Mouse (Mus musculus) kidney, adult 18-20 months (tissue): ENCODE results near the gene Itga3.

Source experiments
- DNase-seq: peaks from one replicate; pipeline ENCODE4 v3.0.0; 2021

The Itga3 gene

DNA sequence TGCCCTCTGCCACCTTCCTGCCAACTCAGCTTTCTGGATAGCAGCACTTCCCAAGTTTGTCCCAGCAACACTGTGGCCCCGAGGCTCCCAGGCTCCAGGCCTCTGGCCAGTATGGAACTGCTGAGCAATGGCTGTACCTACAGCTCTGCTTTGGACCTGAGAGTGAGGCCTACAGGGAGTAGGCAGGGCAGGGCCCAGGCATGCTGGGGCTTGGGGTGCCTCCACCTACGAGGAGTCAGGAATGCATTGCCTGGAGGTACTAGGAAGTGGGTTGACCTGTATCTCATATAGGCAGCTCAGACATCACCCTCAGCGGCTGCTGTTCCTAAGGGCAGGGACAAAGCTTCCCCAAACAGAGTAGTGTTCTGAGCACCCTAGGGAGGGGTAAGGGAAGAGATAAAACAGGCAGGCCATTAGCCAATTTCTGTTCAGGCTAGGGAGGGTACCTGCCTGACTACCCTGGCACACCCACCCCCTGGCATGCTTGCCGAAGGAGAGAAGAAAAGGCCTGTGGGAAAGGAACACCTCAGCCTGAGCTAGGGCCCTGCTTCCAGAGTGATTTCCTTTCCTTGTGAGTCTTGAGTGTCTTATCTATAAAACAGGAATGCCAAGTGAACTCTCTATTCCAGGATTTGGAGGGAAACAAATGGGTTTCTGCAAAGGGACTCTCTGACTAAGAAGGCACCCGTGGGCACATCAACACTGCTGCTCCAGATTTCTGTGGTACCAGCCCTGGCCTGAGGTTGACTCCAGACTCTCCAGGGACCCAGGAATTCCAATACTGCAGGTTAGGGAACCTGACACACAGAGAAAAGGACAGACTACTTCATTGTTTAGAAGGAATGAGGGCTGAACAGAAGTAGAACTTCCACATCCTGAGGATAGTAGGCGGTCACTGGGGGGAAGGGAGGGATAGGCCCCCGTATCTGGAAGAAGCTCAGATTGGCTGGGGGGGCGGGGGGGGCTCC lies 6.2 kb downstream of the Itga3 start:
- no peak for DNase-seq

DNA sequence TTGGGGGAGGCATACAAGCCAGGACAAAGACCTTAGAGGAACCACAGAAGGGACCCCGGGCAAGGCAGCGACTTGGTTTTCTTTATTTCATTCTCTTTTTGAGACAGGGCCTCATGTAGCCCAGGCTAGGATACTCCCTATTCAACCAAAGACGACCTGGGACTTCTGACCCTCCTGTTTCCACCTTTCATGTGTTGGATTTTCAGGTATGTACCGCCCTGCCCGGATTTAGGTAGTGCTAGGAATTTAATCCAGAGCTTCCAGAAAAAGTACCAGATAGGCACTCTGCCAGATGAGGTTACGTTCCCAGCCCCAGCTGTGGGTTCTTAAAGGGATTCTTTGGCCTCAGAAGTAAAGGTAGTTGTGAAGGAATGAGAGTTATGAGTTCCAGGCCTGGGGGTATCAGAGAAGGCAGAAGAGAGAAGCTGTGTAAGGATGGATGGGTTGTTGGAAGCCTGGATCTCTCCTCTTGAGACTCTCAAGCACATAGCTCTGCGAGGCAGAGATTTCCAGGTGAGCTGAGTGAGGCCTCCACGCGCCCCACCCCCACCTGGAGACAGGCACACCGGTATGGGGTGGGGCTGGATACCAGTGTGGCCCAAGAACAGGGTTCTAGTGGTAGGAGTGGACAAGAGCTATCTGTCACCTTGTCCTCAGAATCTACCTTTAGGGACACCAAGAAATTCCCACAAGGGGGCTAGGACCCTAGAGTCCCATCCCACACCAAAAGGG lies 7.2 kb downstream of the Itga3 start:
- no peak for DNase-seq

DNA sequence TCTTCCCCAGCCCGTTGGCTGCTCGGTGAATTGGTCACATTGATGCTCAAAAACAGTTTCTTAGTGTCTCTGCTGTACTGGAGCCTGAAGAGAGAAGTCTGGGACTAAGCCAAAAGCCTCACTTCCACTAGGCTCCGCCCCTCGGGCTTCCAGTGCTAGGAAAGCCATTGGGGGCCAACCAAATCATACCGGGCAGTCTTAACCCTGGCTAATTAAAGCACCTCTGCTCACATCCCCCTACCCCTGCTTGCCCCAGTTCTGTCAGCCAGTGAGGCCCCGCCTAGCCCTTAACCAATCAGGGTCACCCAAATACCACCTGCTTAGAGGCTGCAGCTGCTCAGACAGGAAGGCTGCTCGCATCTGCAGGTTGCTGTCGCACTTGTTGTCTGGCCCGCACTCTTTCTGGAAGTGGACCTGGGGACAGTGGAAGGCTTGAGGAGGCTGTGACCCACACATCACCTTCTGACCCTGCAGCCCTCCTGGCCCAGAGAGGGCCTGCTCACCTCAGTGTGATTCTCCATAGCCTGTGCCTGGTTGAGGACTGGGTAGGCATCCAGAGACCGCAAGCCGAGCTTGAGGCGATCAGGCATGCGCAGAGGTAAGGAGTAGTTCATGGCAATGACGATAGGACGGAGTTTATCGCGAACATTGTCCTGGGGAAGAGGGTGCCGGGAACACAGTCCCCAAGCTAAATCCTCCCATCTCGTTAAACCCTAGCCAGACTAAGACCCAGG lies 19.7 kb downstream of the Itga3 start:
- no peak for DNase-seq

DNA sequence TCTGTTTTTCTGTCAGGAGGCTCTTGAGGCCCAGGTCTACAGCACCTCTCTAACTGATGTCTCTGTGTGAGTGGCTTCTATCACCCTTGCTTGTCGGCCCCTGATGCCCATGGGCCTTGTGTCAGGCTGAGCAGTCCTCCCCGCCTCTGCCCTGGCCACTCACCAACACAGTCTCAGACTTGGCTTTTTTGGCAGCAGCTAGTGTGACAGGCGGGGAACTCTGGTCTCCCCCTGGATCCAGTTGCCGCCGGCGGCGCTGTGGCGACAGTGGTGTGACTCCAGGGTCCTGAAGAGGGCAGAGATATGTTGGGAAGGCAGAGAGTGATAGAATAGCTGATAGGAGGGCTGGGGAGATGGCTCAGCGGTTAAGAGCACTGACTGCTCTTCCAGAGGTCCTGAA lies 23.5 kb downstream of the Itga3 start:
- DNase-seq: no peak

DNA sequence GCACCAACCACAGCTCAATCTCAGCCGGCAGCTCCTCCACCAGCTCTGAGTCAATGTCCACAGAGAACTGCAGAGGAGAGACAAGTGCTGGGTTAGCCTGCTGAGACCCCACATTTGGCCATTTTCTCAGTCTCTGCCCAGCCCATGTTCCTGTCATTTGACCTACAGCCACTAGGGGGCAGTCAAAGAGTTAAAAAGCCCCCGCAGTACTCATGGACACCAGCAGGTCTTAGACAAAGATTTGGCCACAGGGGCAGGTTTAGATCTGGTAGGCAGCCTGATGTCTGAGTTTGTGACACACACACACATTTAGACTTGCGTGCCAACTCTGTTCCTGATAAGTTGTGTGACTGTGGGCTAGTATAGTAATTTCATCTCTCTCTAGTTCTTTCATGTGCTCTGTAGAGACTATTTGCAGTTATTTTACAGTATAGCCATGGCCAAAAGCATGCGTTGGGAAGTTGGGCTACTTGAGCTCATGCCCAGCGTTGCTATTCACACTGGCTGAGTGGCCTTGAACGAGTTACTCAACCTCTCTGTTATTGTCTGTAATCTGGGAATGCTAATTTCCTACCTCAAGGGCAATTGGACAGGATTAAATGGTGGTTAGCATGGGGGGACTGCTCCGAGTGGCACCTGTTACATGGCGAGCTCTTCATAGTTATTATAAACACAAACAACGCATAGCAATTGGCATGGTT lies 29.5 kb downstream of the Itga3 start:
- DNase-seq: peak; percentile 62

DNA sequence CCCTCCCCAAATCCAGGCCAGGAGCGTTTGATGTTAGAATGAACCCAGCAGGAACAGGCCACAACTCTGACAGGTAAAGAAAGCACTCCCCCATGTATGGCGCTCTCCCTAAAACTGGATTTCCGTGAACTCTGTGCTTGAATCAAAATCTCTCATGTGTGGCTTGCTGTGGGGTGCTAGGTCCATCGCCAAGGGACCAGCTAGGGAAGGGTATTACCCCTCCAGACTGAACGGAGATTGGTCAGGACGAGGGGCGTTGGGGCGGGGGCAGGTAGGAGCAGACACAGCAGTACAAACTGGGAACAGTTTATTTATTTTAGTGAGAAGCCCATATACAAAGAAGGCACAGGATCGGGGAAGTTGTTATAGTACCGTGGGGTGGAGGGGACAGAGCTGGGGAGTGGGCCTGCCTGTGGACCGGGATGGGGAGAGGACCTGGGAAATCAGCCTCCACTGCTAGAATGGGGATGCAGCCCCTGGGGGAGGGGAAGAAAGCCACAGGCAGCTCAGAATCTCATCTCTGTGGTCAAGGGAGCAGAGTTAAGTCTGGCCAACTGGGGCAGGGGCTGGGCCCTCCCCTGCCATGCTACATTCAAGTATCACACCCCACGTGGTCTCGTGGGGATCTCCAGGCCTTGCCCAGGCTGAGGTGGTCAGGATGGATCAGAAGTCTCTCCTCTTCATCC lies 32.3 kb downstream of the Itga3 start:
- DNase-seq: no peak

DNA sequence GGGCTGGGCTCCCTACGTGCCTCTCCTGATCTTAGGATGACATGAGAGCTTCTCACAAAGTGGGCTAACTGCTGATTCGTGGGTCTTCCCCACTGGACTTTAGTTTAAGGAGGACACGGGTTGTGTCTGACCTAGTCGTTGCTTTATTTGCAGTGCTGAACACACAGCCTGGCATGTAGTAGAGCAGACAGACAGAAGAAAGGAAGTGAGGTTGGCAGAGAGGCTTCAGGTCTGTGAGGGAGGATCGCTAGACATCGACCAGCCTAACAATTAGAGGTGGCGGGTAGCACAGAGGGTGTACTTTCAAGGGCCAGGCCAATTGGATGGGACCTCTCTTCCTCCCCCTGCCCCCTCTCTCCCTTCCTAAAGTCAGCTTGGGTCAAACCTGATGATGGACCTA lies 33.0 kb downstream of the Itga3 start:
- DNase-seq: no peak

DNA sequence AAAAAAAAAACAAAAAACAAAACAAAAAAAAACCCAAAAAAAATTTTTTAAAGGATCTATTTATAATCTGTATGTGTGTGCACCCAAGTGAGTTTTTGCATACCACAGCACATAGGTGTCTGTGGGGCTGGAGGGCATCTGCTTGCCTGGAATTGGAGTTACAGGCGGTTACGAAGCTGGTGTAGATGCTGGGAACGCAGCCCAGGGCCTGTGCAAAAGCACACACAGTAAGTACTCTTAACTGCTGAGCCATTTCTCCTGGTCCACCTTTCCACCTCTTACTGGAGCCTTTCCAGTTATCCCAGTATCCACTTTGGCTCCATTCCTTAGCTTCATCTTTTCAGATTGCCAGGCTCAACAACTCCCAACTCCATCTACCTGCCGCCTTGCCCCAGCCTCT lies 33.5 kb downstream of the Itga3 start:
- no peak for DNase-seq

DNA sequence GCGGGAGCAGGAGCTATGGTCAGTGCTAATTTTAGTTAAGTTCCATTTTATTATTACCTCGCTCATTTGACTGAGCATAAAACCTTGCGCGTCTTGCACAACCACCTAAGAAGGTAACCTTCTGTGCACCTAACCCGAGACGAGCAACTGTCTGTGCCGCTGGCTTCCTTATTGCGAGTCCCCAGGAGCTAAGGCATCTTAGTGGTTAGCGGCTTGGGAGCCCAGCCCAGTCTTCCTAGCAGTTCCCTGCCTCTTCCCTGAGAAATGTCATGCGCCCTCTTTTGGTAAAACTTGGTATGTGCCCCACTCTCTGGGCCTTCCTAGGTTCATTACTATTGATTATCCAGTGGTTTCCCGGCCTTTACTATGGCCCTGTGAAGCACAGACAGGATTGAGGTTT lies 34.5 kb downstream of the Itga3 start:
- DNase-seq: peak; percentile 88

DNA sequence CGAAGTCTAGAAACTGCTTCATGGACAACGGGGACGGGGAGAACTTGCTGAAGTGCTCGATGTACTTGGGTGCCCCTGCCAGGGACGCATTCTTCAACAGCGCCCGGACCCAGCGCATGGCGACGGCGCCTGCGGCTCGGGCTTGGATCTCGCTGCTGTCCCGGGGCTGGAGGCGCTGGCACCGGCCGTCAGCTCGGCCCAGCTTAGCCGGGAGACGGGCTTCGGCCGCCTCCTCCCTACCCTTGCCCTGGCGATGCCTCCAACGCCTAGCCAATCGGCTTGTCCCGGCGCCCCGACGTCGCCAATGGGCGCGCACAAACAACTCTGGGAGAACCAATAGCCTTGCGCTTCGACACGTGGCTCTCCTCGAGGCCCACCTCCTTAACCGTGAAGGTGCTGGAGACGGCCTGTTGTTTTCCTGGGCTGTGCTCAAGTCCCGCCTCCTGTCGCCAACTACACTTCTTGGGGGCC lies 35.4 kb downstream of the Itga3 start, which contains the start of gene Pdk2:
Gene Pdk2, minus strand, starts transcription at position 216 of the 471 bp plus-strand sequence.
- DNase-seq: peak; percentile 95

DNA sequence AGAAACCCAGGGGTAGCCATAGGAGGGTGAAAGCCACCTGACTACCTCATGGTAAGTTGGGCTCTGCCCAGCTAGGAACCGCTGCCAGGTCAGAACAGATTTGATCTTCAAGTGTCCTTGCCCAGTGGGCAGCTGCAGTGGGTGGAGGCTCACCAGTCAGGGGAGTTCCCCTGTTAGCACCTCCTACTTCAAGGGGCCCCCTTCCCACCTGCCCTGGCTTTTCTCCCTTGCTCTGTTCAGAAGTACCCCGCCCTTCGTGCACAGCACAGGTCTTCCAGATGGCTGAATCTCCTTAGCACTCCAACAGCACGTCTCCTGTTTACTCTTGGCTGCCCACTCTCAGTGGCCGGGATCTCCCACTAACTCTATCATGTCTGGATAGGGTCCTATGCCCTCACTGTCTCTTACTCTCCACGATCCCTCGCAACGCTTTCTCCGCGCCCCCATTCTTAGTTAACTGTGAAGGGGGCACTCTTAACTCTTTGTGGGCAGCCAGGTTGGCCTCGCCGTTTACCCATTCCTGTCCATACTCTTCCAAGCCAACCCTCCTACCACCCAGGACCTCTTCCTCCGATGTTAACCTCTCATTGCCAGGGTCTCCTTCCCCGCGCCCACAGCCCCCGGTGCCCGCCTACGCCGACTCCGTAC lies 36.0 kb downstream of the Itga3 start:
- DNase-seq: peak; percentile 91

DNA sequence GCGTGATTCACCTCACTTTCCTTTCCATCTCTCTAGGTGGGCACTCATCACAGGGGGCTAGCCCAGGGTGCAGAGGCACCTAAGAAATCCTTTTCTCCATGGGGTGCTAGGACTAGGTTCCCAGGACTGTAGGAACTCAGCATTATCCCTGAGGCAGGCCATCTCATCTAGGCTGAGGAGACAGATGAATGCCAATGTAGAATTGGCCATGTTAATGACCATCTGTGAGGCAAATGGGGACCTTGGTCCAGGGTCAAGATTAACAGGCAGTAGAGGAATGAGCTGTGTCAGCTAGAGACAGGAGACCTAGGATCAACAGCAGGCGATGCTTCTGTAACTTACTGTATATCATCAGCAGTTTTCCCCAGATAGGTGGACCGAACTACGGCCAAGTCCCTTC lies 36.8 kb downstream of the Itga3 start:
- peak; percentile 53 for DNase-seq

DNA sequence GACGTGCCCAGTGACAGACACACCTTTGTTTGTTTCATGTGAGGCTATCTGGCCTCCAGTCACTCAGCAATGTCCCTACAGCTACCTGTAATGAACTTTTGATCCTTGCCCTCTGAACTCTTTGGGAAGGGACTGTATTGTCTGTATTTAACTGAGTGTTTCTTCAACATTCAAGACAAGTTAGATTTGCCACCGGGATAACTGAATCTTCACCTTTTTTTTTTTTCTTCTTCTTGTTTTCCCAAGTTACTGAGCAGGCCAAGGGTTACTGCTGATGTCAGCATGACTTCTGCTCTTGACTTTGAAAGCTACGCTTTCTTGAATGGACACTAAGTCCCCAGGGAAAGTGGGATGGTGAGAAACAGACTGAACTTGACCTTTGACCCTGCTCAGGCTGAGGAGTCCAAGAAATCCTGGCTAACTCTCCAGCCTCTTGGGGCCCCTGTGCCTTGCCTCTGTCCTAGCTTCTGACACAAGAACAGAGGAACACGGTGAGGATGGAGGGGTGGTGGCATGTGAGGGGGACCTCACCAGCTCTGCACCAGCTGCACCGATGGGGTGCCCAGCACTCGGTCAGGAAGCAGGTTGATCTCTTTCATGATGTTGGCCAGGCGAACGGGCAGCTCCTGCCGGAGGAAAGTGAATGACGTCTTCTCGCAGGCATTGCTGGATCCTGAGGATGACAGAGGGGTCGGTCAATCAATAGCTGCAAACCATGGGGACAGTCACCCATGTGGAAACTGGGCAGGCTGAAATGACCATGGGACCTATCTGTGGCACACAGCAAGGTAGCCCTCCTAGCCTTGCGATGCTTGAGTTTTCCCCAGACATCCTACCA lies 37.6 kb downstream of the Itga3 start:
- peak; percentile 67 for DNase-seq

DNA sequence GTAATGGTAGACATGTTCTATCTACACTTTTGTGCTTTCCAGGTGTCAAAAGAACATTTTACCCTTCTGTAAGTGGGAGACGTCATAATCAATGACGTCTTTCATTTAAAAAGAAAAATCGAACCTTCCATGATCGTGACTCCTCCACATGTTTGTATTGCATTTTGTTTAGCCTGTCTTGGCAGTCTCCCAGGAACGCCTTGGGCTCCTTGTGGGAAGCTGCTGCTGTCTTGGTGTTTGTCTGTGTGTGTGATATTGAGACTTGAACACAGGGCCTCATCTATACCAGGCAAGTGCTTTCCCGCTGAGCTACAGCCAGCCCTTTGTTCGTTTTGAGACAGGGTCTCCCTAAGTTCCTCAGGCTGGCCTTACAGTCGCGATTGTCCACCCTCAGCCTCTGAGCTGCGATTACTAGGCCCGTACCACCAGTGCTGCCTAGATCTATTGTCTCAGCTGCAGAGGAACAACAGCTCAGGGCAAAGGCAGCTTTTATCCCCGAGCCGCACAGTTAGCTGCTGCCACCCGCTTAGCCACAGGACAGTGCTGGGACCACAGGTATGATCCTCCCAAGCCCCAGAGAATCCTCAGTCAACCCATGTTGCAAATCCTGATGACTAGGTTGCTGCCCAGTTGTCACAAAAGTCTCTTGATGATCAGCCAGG lies 38.3 kb downstream of the Itga3 start:
- peak; percentile 46 for DNase-seq

DNA sequence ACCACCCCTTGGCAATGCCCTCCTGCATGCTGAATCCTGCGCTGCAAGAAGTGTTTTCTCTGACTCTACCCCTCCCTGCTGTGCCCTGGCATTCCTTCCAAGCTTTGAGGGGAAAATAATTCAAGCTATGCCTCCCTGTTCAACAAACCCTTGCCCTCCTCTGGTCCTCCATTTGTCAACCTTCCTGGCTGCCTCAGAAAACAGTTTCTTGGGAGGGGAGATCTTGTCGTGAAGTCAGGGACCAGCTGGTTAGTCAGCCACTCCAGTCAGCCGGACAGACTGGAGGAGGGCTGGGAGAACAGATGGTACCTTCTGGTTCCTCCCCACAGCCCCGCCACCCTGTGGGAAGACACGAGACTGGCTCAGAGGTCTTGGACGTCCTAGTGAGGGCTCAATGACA lies 39.3 kb downstream of the Itga3 start:
- no peak for DNase-seq

DNA sequence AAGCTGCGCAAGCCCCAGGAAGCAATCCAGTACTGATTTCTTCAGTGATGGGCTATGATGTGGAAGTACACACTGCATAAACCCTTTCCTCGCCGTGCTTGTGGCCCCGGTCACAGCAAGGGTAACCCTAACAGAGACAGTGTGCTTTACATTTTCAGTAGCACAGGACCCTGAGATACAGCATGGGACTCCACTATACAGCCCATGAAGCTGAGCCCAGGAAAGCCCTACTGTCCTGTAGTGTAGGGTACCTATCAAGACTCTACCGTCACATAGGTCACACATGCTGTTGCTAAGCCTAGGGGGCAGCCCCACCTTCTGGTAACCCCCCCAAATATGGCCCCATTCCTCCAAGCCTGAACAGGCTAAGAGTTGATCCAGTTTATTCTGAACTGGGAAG lies 40.1 kb downstream of the Itga3 start:
- no peak for DNase-seq

DNA sequence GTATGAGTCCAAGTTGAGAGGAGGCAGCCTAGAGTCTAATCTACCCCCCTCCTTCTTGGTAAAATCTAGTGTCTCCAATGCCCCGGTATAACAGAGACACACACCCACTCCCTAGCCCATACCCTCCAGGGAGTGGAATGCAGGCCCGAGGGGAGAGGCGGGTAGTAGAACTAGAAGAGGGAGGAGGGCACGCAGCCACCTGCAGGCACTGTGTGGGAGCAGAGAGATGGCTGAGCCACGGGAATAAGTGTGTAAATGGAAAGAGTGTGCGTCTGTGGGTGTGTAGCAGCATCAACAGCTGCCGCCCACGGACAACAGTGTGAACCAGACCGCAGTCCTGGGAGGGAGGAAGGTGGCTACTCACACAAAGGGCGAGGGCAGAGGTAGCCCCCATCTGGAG lies 41.7 kb downstream of the Itga3 start:
- no peak for DNase-seq

DNA sequence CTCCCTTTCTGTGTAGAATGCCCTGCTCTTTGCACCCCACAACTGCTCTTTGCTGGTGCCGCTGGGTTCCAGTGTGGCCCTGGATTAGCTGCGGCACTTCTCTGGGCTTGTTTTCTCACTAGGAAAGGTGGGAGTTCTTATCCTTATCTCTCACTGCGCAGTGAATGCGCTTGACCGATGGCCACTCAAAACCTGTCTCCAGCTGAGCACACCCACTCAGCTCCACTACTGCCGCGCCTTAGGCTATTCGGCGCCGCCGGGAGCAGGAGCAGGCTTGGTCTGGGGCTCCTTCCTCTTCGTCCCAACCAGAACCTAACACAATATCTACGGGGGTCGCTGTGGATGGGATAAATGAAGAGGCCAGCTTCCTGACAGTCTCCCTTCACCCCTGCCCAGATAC lies 43.0 kb downstream of the Itga3 start:
- DNase-seq: no peak

DNA sequence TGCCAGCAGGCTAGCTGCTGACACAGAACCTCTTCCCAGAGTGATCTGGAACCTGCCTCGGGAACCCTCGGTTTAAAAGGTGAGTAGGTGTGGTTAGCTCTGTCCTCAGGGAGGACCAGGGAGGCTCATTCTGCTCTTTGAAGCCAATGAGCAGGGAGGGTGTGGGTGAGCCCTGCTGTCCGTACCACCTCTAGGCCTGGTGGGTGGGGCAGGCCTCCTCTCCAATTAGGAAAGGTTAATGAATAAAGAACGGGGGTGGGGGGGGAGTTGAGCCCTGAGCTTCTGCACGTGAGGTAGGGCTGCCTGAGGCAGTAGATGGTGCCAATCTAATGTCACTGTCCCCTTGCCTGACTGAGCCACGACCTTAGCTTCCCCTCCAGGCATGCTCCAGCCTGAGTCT lies 43.7 kb downstream of the Itga3 start:
- peak; percentile 57 for DNase-seq
